Mouse (Mus musculus): Measurements from ENCODE around the gene Odaph.

The Odaph gene

DNA sequence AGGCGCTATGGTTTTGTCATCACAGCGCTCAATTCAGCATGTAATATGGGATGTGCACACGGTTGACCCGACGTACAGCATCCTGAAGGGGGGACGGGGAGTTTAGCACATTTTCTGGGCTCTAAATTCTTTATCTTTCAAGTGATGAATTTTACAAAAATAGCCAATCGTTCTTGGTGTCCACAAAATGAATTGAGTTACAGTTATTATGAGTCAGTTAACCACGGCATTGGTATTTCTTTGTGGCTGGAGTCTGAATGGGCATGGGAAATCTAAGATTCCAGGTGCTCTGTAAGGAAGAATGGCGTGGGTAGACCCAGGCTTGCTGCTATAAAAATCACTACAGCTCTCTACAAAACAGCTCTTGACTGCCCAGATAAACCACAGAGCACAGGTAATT, 2.0 kb downstream of the Odaph start:
- no peak for DNase-seq (ENCODE audit: extremely low spot score)

DNA sequence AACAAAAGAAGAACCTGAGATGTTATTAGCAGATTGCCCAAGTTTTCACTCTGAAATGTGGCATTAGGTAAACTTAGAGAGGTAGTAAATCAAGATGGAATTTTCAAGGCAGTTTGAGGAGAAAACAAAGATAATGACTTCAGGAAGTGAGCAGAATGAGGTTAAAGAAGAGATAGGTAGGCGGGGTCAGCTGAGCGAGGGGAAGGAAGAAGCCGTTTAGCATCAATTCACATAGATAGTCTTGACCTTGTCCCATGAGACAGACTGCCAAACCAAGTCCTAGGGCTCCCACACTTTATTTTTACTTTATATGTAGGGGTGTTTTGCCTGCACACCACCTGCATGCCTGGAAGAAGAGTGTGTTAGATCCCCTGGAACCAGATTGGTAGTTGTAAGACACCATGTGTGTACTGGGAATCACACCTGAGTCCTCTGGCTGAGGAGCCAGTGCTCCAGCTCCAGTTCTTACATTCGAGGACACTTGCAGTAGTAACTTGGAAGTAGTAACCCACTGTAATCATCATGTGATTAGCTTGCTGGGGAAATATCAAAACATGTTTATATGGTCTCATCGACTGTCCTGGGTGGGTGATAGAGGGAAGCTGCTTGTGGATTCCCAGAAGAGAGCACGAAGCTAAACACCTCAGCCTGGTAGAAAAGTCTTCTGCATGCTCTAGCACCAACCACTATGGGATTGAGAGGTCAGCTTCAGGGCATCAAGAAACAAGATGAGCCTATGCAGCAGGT, 4.1 kb downstream of the Odaph start:
- DNase-seq (ENCODE audit: extremely low spot score) = no peak

DNA sequence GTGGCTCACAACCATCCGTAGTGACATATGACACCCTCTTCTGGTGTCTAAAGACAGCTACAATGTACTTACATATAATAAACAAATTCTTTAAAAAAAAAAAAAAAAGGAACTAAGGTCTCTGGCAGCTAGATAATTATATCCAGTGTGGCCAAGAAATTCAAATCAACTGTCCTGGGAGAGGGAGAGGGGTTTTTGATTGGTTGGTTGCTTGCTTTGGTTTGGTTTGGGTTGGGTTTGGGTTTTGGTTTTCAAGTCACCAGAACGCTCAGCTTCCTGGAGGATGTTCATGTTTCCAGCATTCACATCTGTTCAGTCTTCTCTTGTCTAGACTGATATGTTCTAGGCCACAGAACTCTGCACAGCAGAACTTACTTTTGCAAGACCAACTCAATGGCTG, 5.8 kb downstream of the Odaph start:
- no peak for DNase-seq (ENCODE audit: extremely low spot score)

DNA sequence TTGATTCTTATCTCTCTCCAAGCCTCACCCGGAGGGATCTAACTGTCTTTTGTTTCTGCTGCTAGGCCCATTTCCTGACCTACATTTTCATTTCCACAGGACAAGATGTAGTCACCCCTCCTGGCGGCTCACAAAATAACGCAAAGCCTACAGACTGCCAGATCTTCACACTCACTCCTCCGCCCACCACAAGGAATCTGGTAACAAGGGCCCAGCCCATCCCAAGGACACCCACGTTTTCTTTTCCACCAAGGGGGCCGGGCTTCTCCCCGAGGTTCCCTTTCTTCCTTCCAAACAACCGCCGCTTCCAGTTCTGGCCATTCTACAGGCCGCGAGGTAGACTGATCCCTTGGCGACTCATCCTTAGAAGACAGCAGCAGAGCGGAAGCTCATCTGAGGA, 7.3 kb downstream of the Odaph start:
- no peak for DNase-seq (ENCODE audit: extremely low spot score)

DNA sequence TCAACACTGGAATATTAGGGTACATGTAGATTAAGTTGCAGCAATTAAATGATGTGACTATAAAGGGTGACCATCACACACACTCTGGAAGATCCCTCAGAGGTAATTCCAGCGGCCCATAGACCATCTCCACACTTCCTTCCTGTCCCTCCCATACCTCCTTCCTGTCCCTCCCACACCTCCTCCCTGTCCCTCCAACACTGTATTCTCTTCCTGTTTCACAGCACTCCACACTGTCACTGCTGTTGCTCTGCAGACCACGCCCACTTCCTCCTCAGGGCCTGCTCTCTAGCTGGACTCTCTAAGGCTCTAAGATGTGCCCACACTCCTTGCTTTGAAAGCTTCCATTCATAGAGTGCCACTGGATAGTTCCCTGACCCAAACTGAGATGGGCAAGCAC, 13.5 kb downstream of the Odaph start:
- DNase-seq (ENCODE audit: extremely low spot score) = no peak

DNA sequence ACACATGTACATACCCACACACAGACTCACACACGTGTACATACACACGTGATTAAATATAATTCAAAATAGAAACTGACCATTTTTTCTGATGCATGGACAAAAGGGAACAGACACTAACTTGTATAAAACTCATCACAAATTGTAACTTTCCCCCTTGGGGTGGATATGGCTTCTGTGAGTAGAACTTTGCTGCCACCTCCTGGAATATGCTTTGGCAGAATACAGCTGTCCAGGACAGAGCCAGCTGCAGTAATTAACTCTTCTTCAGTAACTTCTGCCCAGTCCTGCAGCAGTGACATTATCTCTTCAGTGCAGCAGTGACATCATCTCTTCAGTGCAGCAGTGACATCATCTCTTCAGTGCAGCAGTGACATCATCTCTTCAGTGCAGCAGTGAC, 15.7 kb downstream of the Odaph start:
- peak; percentile 28 for DNase-seq (ENCODE audit: extremely low spot score)

DNA sequence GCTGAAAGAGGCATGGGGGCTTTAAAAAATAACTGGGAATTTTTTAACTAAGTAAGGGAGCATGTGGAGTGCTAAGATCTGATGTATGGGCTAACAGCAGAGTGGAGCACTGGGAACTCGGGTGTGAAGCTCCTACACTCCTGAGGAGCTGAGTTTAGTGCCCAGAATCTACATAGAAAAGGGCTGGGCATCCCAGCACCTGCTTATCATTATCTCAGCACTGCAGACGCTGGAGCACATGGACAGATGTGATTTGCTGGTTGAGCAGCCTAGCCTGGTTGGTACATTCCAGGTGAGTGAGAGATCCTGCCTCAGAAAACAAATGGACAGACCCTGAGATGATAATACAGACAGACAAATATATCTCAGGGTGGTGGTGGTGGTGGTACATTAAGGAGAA, 22.6 kb downstream of the Odaph start:
- no peak for DNase-seq (ENCODE audit: extremely low spot score)

DNA sequence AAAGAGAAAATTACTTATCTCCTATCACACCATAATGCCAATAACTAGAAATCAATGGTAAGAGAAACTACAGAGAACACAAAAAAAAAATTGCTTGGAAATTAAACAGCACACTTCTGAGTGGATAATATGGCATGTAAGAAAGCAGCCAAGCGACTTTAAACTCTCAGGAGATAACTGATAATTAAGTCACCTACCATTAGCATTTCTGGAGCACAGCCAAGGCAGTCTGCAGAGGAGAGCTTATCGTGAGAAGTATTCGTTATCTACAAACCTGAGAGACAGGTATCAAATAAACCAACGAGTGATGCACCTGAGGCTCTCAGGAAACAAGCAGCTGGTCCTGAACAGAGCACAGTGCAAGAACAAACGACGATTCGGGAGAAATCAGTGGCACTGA, 24.5 kb downstream of the Odaph start:
- no peak for DNase-seq (ENCODE audit: extremely low spot score)

DNA sequence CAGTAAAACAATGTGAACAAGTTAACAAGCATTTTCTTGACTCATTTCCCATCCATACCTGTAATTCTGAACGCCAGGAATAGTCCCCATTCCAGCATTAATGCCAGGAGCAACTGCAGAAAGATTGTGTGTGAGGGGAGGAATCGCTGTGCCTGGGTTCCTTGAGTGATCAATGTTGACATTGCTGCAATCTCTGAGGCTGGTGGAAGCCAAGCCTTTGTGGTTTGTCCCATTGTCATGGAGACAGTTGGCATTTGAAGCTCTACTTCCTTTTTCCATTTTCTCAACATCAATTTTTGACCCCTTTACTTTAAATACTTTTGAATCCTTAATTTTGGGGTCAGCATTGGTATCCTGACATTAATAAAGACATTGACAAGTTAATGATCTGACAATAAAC, 32.7 kb downstream of the Odaph start:
- no peak for DNase-seq (ENCODE audit: extremely low spot score)

DNA sequence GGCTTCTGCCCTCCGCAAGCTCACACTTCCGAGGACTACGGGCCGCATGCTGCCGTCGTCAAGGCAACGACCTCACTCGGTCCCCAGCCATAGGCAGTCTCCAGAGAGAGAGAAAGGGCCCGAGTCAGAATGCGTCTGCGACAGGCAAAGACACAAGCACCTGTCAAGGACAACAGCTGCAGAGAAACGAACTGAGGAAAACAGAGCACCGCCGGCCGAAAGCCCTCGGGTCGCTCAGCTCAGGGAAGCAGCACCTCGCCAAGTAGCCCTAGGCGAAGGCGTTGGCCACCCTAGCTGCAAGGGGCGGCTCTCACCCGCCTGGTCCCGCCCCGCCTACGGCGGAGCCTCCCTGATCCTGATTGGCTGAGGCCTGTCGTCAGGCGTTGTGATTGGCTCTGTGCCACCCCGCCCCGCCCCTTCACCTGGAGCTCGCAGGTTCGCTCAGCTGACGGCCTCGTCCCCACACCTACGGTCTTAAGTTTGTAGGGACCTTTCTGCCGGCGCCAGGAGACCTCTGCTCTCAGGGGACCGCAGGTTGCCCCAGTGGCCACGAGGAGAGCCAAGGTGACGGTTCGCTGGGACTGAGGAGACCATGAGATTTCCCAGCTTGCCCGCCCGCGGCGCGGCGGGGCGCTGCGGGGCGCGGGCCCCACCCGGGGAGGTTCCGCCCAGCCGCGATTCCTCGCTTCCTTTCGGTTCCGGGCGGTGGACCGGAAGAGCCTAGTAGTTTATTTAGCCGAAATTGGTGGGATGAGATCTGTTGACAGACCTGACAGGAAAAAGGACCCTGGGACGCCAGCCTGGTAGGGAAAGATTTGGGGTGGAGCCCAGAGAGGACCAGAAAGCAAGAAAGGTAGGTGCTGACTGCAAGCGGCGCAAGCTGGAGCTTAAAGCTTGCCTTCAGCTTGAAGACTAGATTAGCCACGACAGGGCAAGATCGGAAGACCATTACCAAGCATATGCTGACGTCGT, 55.4 kb downstream of the Odaph start:
- DNase-seq (ENCODE audit: extremely low spot score) = peak; percentile 90

DNA sequence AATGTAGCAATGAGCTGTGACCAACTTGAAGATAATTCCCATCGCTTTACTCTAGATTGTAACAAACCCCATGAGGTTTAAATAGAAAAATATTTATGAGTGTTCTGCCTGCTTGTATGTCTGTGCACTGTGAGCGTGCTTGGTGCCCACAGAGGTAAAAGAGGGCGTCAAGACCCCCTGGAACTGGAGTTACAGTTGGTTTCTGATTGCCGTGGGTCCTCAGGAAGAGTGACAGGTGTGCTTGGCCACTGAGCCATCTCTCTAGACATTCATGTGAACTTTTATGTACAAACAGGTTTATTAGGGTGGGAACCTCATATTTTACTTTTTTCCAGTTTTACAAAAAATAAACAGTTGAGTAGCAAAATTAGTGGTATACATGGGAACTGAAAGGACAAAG, 56.5 kb downstream of the Odaph start, which contains the start of gene Cdkl2:
Cdkl2 (minus strand) TSS at position 101 of the 400 bp plus-strand sequence.
- DNase-seq (ENCODE audit: extremely low spot score) = no peak
